Mouse (Mus musculus): ENCODE results near the gene Ctbp1.
A peak's percentile ranks its signal among the peaks of the same experiment; 100 is the strongest.

Ctbp1 gene

DNA sequence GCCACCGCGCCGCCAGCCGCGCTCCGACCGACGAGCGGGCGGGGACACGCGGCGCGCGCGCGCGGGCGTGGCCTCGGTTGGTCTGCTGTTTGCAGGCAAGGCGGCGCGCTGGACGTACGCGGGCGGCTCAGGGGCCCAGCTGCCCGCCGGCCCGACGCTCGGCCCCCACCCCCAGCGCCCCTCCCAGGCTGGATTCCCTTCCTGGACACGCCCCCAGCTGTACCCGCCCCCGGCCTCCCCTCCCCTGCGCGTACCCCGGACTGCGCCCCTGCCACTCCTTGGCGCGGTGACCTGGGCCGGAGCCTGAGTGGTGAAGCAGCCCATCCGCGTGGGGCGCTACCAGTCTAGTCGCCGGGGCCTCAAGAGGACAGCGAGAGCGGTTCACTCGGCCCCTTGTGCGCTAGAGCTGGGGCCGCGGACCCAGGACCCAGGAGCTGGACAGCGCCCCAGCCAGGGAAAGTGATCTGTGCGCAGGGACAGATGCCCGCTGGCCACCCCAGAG lies at the start of gene Ctbp1:
Gene Ctbp1, minus strand, starts transcription at position 42 of the 502 bp plus-strand sequence.
- DNase-seq, result peak; percentile 99

DNA sequence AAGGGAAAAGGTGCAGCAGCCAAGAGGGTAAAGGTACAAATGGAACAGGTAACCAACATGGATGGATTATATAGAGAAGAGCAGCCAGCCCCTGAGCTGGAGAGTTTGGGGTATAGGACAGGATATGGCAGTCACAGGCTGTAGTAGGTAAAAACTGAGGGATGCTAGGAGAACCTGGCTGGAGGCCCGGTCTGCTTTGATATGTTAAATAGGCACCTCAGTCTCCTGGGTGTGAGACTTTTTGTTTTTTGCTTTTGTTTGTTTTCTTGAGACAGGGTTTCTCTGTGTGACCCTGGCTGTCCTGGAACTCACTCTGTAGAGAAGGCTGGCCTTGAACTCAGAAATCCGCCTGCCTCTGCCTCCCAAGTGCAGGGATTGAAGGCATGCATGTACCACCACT lies 49.7 kb upstream of the Ctbp1 start:
- DNase-seq, result peak; percentile 44

DNA sequence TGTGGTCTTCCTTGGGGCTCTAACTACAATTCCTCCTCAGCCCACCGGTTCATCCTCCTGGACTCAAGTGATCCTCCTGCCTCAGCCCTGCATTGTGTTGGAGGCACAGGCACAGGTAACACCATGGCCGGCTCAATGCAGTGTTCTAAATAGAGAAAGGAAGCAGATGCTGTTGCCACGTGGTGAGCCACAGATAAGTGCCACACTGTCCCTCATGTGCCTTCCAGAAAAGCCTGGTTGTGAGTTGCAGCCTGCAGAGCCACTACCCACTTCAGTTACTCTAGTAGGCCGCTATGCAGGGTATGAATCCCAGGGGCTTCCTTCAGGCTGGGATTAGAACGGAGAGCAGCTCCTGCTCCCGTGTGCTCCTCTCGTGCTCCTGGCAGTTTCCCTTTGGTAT lies 37.4 kb upstream of the Ctbp1 start:
- no peak for DNase-seq

DNA sequence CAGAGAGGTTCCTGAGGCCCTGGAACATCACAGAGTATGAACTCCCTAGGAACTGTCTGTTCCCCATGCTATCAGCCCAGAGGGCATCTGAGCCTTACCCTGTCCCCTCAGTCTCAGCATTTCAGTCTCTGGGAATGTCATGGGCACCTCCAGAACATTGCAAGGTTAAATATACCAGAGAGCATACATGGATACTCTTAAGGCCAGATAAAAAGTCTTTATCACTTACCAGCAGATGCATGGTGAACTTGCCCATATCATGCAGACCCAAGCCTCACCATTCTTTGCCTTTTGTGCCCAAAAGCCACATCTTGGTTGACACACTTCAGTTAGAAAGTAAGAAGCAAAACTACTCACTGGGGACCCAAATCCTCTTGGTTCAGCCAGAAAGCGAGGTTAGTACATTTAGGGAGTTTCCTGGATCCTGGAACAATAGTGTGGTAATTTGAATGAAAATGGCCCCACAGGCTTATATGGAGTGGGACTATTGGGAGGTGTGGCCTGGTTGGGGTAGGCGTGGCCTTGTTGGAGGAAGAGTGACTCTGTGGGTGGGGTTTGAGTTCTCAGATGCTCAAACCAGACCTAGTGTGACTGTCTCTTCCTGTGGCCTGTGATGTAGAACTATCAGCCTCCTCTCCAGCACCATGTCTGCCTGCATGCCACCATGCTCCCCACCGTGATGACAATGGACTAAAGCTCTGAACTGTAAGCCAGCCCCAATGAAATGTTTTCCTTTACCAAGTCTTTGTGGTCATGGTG lies 36.1 kb upstream of the Ctbp1 start:
- DNase-seq, result no peak

DNA sequence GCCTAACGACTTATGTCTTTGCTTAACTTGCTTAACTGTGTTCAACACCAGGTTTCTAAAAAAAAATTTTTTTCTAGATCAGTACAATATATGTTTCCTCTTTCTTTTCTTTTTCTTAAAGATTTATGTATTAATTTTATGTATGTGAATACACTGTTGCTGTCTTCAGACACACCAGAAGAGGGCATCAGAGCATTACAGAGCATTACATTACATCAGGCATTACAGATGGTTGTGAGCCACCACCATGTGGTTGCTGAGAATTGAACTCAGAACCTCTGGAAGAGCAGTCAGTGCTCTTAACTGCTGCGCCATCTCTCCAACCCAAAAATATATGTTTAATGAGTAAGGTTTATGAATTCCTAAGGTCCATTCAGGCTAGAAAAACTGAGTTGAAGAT lies 27.0 kb upstream of the Ctbp1 start:
- DNase-seq, result no peak

DNA sequence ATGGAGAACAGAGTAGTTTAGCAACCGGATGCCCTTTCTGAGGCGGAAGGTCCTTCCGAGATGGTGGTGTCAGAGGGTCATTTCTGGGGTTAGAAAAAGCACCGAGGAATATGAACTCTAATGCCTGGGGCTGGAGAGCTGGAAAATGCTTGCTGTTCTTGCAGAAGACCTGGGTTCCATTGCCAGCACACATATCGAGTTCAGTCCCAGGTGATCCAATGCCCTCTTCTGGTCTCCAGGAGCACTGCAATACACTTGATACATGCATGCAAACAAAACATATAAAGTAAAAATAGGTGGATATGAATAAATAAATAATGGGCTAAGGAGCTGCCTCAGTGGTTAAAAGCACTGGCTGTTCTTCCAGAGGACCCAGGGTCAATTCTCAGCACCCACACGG lies 22.4 kb upstream of the Ctbp1 start:
- DNase-seq, result no peak

DNA sequence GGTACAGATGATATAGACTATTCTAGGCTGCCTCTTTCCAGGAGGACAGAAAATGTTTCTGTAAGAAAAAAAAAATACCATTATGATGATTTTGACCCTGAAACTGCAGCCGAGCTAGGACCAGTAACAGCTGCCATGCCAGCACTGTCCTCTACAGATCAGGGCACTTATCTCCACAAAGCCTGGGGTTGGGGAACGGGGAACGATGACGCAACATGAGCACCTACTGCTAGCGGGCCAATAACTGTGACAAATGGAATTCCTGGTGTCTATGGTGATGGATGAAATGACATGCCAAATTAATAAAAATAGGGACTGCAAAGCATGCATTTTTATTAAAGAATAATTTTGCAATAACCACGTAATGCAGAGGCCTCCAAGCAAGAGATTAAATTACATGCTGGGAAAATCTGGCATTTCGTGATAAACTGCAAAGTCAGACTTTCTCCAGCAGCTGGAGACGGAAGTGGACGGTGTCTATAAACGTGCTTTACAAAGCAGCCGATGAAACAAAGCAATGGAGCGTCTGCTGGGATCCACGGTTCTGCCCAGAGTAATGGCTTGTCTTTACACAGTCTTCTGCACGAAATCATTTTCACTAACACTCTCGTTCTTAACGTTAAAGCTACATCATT lies 19.1 kb upstream of the Ctbp1 start:
- no peak for DNase-seq

DNA sequence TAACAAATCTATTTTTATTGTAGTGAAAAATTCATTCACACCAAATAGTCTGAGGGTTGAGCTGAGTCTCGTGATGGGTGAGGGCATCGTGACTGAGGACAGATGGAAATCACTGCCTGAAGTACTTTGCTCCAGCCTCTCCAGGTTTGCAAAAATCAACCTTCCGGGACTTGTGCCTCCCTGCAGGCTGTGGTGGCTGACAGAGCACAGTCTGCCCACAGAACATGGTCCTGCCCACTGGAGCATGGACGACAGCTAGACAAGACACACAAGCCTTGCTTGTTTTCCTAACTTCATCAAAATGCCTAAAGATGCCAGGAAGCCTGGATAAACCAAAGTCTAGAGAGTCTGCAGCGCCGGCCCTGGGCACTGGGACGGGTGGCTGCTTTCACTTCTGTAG lies 9.2 kb upstream of the Ctbp1 start:
- DNase-seq, result no peak

DNA sequence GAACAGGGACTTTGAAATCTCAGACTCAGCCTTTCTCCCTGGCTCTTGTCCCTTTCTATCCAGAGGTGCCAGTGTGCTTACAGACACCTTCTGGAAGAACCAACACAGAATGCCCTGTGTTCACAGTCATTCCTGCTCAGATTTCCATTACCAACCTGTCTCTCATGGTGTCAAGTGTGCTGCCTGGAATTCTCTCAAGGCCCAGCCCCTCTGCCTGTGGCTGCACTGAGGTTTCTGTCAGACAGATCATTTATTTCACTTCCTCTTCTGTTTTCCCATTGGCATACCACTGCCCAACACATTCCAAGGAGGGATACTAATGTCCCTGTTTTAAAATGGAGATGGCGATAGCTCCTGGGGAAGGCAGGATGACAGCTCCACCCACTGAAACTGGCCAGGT lies 6.6 kb upstream of the Ctbp1 start:
- no peak for DNase-seq

DNA sequence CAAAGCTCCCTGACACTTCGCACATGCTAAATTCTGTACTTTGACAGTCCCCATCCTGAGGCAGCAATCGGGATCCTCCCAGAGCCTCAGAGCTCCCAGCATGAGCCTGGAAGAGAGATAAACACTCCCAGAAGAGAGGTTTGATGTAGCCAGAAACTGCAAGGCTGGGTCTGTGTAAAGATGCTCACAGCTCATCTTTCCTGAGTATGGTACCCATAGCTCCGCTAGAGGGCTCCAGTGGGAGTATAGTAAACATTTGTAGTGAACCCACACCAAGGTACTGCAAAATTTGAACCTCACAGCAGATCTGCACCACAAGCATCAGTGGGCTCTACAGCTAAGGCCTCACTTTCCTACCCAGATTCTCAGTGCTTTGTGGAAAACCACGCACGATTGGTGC lies 4.2 kb upstream of the Ctbp1 start:
- DNase-seq, result peak; percentile 83

DNA sequence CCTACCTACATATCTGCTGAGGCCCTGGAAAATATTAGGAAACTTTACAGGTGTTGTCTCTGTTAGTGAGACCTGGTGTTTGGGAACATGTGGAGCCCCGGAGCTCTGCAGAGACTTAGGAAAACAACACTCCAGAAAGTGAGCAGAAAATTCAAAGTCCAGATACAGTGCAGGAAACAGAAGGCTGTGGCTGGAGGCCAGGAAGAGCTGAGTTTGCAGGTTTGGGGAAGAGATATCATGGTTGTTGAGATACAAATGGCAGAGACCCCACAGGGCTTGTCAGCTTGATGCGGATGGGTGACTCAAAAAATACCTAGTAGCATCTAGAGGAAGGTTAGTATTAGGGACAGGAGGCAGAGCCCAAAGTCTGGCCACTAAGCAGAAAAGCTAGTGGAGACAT lies 2.5 kb upstream of the Ctbp1 start:
- no peak for DNase-seq

DNA sequence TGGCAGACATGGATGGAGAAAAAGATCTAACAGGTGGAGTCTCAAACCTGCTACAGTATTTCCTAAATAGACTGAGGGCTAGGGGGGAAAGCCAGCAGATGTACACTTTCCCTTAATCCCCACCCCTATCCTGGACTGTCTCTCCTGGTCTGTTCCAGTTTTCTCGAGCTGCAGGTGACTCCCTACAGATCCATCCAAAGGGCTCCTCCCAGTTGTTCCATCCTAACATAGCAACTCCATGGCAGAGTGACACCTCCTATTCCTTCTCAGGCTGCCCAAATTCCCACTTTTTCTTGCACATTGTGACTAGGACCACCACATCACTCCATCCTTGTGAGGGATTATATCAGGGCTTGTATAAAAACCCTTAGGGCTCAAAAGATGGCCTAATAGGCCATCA lies 960 bp upstream of the Ctbp1 start:
- DNase-seq, result no peak

DNA sequence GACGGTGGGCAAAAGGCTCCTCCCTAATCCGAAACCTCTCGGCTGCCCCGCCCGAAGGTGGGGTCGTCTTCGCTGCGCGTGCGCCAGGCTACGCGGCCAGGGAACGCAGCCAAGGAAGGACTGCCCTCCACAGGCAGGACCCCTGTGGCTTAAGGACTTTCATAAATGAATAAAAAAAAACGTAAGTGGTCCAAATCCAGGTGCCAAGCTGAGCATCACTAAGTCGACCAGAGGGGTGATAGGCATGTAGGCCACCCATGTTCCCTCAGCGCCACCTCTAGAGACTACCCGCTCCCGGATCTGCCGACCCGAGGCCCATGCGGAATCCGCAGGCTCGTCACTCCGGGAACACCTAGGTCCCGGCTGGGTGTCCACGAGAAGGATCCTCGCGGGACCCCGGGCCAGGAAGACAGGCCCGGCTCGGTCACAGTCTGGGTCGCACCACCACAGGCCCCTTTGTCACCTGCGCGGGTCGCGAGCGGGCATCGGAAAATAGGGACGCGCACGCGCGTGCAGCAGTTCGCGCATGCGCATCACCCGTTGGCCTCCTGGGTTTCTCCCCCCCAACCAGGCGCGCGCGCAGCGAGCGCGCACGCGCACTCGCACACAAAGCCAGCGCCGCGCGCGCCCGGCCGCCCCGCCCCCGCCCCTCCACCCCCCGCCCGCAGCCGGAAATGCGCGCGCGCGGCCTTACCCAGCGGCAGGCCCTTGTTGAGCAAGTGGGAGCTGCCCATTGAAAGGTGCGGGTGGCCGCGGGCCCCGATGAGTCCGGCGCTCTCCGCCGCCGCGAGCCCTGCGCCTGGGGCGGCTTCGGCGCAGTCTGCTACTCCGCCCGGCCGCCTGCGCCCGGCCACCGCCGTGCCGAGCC lies 475 bp downstream of the Ctbp1 start:
- peak; percentile 99 for DNase-seq

DNA sequence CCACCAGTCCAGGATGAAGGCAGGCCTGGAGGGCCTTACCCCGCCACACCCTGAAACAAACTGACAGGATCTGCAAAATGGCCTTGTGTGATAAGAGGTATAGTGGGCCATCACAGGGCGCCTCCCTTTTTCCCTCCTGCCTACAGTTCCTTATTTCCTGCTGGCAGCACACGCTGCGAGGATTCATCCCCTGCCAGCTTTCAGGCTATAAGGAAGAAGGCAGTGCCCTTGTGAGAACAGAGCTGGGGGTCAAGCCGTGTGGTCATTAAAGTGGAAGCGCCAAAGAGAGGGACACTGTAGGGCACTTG lies 1.1 kb downstream of the Ctbp1 start:
- no peak for DNase-seq

DNA sequence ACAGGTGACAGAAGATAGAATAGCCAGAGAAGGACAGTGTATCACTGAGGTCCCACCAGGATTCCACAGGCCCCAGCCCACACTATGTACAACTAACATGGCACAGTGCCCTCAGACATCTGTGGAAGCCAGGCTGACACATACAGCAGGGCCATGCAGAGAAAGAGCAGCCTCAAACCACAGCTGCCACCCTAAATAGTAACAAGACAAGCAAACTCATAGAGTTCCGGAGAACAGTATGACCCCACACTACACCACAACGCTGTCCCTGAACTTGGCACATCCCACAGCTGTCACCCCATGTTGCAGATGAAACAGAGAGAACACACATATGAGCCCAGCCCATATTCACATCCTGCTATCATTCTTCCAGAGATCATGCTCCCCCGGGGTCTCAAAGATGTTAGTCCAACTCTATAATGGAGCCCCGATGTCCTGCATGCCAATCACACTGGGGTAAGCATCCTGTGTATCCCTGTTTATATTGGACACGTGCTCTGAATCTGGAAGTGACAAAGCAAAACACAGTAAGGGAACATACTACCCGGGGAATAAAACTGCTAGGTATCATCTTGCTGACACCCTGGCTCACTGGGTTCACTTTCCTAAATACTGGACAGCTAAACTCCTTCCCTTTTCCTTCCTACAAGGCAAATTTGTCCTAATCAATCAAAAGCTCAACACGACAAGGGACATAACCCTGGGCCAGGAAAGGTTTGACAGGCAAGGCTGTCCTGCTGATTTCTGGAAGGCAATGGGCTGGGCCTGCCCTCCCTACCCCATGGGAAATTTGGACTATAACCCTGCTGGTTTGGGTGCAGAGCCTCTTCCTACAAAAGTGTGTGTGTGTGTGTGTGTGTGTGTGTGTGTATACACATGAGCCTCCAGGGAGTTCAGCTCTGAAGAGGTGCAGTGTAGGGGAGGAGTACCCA lies 1.7 kb downstream of the Ctbp1 start:
- no peak for DNase-seq

DNA sequence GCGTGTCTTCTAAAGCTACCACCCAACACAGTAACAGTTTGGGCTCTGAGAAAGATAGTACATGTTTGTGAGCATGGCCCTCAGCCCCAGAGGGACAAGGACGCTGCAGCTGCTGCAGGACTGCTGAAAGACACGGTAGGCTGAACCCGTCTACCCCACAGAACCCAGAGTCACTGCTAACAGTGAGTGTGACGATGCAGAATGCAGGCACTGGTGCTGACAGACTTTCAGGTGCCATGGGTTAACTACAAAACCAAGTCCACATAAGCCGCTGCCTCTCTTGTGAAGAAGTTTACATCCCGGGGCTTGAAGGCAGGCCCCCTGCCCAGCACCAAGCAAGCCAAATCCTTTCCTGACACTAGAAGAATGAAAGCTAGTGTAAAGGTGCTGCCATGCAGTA lies 2.6 kb downstream of the Ctbp1 start:
- DNase-seq, result no peak

DNA sequence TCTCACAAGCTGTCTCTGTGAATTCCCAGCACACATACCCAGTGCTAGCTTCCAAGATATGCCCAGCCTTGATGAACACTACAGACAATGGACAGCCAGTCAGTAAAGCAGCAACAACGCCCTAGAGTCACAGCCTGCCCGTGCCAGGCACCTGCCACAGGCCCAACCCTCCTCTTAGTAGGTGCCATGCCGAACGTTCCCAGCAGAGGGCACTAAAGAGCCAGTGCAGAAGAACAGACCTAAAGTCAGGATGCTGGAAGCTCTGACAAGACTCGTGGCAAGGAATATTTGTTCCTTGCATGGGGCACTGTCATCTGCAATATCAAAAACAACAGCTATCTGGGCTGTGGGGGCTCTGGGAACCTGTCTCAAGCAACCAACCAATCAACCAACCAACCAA lies 4.2 kb downstream of the Ctbp1 start:
- peak; percentile 97 for DNase-seq

DNA sequence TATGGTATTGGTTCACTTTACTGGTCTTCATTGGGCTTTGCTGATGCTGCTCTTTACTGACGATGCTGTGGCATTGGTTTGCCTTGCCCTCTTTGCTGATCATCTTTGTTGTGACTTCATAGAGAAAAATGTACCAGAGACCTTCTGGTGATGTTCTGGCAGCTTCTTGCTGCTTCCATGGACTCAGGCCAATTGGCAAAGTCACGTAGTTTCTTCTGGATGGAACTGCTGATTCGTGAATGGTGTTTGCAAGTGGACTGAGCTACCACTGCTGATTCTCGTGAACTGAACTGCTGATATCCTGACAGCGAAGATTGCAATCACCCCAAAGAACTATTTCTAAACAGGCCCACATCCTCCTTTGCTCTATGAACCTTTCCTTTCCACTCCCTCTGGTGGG lies 20.4 kb downstream of the Ctbp1 start:
- DNase-seq, result no peak

DNA sequence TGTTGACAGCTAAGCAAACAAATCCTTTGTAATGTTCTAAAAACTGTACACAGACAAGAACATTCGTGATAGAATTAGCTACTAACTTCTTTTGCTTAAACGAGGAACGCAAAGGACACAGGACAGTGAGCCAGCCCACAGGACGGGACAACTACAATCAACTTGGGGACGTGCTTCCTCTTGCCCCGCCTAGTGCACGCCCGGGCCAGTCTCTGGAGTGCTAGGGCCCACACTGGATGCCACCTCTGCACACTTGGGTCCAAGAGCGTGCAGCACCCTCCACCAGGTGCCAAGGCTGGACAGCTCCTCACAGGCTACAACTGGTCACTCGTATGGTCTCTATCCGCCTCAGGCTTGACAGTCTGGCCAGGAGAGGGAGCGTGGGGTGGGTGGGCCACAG lies 26.6 kb downstream of the Ctbp1 start:
- DNase-seq, result peak; percentile 92

DNA sequence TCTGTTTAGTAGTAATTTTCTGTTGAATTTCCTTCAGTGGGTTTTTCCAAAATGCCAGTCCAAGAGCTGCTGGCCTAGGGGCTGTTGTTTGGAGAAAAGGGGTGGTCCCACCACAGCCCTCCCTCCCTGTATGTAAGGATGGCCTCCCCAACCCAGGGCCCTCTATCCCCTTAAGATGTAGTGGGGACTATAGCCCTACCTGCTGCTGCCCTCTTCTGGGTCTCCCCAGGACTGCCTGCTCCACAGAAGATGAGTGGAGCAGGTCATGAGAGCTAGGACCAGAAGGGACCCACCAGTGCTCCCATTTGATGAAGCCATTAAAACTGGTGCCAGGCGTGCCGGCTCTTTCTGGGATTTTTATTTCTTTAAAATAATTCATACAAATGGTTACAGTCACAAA lies 27.4 kb downstream of the Ctbp1 start:
- DNase-seq, result peak; percentile 93

DNA sequence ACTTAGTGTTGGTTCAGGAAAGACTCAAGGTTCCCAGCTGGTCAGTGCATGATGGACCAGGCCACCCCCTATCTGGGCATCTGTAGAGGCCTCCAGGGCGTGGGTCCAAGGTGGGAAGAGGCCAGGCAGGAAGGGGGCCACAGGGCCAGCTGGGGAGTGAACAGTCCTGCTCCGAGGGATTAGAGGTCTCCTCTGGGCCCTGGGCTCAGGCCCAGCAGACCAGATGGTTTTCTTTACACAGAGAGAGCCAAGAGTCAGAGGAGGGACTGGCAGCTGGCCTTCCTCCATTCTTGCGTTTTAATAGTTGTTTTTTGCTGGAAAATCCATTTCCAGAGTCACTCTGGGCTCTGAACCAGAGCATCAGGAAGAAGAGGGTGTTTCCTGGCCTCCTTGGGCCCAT lies 29.1 kb downstream of the Ctbp1 start:
- peak; percentile 99 for DNase-seq

DNA sequence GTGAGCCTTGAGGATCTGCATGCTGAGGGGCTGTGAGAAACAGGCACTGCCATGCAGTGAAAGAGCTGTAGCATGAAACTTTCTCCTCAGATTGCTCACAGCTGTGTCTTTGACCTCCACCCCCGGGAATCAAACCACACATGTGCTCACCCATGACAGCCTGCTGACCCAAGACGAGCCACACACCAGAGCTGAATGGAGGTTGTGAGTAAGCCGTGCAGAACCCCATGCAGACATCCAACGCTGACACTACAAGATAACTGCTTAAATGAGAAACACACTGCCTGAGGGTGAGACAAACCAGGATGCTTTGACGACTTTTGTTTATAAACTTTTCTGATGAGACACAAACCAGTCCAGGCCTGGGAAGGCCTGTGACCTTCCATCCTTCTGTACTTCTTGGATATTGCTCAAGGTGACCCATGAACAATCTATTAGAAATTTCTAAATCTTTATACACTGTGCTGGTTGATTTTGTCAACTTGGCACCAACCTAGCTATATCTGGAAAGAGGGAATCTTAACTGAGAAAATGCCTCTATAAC lies 30.3 kb downstream of the Ctbp1 start:
- DNase-seq, result peak; percentile 96

Data from heart, adult 11 months (tissue).